Mouse (Mus musculus) embryonic facial prominence, embryonic 12.5 days (tissue): ENCODE measurements around the gene Tlr2. TPM values are rescaled to one million over a fixed set of nuclear protein-coding genes. Genes with fewer than 3 reads are reported as not detected.
A peak's percentile ranks its signal among the peaks of the same experiment; 100 is the strongest.
"Not testable (repeated sequence)": the region's sequence is repeated elsewhere in the genome, so short reads cannot be mapped to it uniquely, and the experiment has no call there.

Experiments
- ATAC-seq: fragments of 200-750 bp; cut with Nextera tagmentation; 2 replicates; pipeline ENCODE4 v1.8.0; 2017; ENCODE audit not compliant: insufficient number of reproducible peaks, insufficient read depth, low FRiP score, low TSS enrichment
- H3K27ac ChIP-seq: fragments of 300-500 bp; sonication (generic); 2 replicates; pipeline ENCODE4 v1.5.1; 2016; ENCODE audit warnings: mild to moderate bottlenecking
- H3K27me3 ChIP-seq: fragments of 300-500 bp; sonication (generic); 2 replicates; pipeline ENCODE4 v1.6.1; 2016; ENCODE audit warnings: mild to moderate bottlenecking, moderate library complexity
- H3K36me3 ChIP-seq: fragments of 300-500 bp; sonication (generic); 2 replicates; pipeline ENCODE4 v1.6.1; 2016; ENCODE audit warnings: mild to moderate bottlenecking
- H3K4me1 ChIP-seq: fragments of 300-500 bp; sonication (generic); 2 replicates; pipeline ENCODE4 v1.6.1; 2016
- H3K4me2 ChIP-seq: fragments of 300-500 bp; sonication (generic); replicated peaks from 2 replicates; pipeline ENCODE4 v1.6.1; 2016; ENCODE audit warnings: mild to moderate bottlenecking, moderate library complexity
- H3K4me3 ChIP-seq: fragments of 300-500 bp; sonication (generic); 2 replicates; pipeline ENCODE4 v1.5.1; 2016; ENCODE audit warnings: mild to moderate bottlenecking
- H3K9ac ChIP-seq: fragments of 300-500 bp; sonication (generic); 2 replicates; pipeline ENCODE4 v1.6.1; 2016; ENCODE audit warnings: mild to moderate bottlenecking, moderate library complexity
- H3K9me3 ChIP-seq: fragments of 300-500 bp; sonication (generic); 2 replicates; pipeline ENCODE4 v1.6.1; 2016; ENCODE audit warnings: mild to moderate bottlenecking, moderate library complexity
- WGBS: fragments of 180-500 bp; shearing (Covaris S2); methylation state at CpG from one replicate; pipeline ENCODE4 v1.1.7; 2016; 5-methylcytosine and 5-hydroxymethylcytosine counted together
- polyA plus RNA-seq: library from polyadenylated mRNA; unstranded; fragments of >200 nt; fragmentation: Nextera tagmentation; extraction: Ambion mirVana; gene quantifications from 2 replicates; pipeline ENCODE4 v1.2.1, GENCODE M21; 2016

Tlr2 gene
- polyA plus RNA-seq = 4.2 and 4.6 TPM in 2 replicates

GRCm38 (mm10) chr3:83841095-83841850, at the start of gene Tlr2:
Gene Tlr2, minus strand, starts transcription at chr3:83841767.
- Histone ChIP-seq H3K27ac (no peak within 1 kb of the TSS), H3K9ac (peak within 1 kb of the TSS; percentile 66), H3K36me3 (no peaks in the 10 kb centered on the region), H3K27me3 (no peaks in the 10 kb centered on the region; the same call in 1 of the 2 replicates), H3K4me1 (no peaks in the 10 kb centered on the region), H3K9me3 (no peaks in the 10 kb centered on the region), H3K4me2 (peak within 1 kb of the TSS; percentile 92), H3K4me3 (peak within 1 kb of the TSS; percentile 61)
- peak; percentile 74 for ATAC-seq
- WGBS = 2% methylated on average over 35 of the region's 35 CpGs

DNA sequence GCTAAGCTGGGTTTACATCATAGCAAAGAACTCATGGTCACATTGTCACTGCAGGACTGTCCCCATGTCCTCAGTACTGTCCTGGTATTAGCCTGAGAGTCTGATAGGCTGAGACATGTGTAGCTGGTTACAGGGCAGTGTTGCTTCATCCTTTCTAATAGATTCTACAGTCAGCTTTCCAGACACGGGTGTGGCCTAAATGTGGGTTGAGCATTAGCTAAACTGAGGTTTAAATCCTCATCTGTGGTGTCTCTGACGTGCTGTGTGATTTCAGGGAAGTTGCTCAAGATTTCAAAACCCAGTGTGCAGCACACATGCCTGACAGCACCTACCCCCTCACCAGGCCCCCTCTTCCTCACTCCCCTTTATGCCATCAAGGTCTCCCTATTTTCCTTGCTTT, 43.6 kb upstream of the Tlr2 start:
- Histone ChIP-seq H3K4me2 (no peak overlapping the region), H3K27ac (no peak overlapping the region), H3K9ac (no peak overlapping the region), H3K4me1 (no peaks in the 10 kb centered on the region), H3K4me3 (no peak overlapping the region), H3K9me3 (no peaks in the 10 kb centered on the region), H3K36me3 (no peaks in the 10 kb centered on the region), H3K27me3 (no peaks in the 10 kb centered on the region)
- WGBS = 72% methylated on average over 2 of the region's 2 CpGs
- ATAC-seq = no peak

- not testable (repeated sequence) for H3K9ac ChIP-seq, H3K4me2 ChIP-seq, H3K36me3 ChIP-seq, H3K4me3 ChIP-seq, H3K9me3 ChIP-seq, H3K27ac ChIP-seq, ATAC-seq, H3K27me3 ChIP-seq, H3K4me1 ChIP-seq
- 89% methylated on average over 5 of the region's 5 CpGs for WGBS
Measured at GRCm38 (mm10) chr3:83879261-83880050, 37.9 kb upstream of the Tlr2 start.

- Histone ChIP-seq H3K4me3 (no peak overlapping the region), H3K9ac (no peak overlapping the region), H3K4me1 (no peaks in the 10 kb centered on the region), H3K27ac (no peak overlapping the region), H3K9me3 (no peaks in the 10 kb centered on the region), H3K36me3 (no peaks in the 10 kb centered on the region), H3K27me3 (no peaks in the 10 kb centered on the region), H3K4me2 (no peak overlapping the region)
- no peak for ATAC-seq
- 90% methylated on average over 4 of the region's 4 CpGs for WGBS
Measured at GRCm38 (mm10) chr3:83878801-83879200, 37.2 kb upstream of the Tlr2 start.

GRCm38 (mm10) chr3:83876299-83876698, 34.7 kb upstream of the Tlr2 start:
- ATAC-seq = no peak
- Histone ChIP-seq H3K9ac (no peak overlapping the region), H3K4me3 (no peak overlapping the region), H3K9me3 (no peaks in the 10 kb centered on the region; the same call in 1 of the 2 replicates), H3K4me2 (no peak overlapping the region), H3K27ac (no peak overlapping the region), H3K4me1 (no peaks in the 10 kb centered on the region), H3K36me3 (no peaks in the 10 kb centered on the region), H3K27me3 (no peaks in the 10 kb centered on the region)
- 73% methylated on average over 4 of the region's 4 CpGs for WGBS

DNA sequence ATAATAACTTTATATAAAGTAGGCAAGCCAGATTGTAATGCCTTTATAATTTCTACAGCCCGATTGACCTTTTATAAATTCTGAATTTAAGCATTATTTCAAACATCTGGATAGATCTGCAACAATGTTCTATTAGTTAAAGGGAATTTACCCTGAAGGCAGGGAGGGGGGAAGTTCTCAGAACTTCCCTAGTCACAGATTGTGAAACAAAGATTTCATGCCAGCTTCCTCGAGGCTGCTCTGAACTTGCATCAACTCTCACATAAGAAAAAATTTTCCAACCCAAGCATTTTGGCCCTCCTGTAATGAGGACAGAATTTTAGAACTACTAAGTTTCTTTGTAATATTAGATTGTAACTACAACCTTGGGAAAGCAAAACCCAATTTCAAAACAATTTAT, 33.5 kb upstream of the Tlr2 start:
- H3K4me2 ChIP-seq, H3K9ac ChIP-seq, H3K4me1 ChIP-seq, H3K27me3 ChIP-seq, H3K4me3 ChIP-seq, H3K27ac ChIP-seq, ATAC-seq, H3K36me3 ChIP-seq, H3K9me3 ChIP-seq: not testable (repeated sequence)
- 73% methylated on average over 2 of the region's 2 CpGs for WGBS

DNA sequence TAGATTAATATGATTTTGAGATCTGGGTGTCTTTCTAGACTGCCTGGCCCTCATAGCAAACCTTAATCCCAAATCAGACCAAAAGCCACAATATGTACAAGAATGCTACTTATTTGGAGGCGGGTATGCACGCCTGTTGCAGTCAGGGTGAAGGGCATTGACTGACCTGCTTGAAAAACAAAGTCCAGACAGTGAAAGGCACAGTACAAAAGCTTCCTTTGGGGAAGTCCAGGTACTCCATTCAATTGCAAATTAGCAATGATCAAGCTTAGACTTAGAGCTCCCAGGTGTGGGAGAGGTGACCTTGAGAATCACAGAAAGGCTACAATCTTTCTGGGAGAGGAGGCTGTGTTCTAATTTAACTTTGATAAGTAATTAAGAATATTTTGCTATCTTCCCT, 31.3 kb upstream of the Tlr2 start:
- not testable (repeated sequence) for H3K9ac ChIP-seq, H3K4me1 ChIP-seq
- WGBS = 82% methylated on average over 2 of the region's 2 CpGs

GRCm38 (mm10) chr3:83871962-83872361, 30.4 kb upstream of the Tlr2 start:
- H3K4me2 ChIP-seq, H3K9me3 ChIP-seq, H3K9ac ChIP-seq, H3K36me3 ChIP-seq, H3K27me3 ChIP-seq, ATAC-seq, H3K27ac ChIP-seq, H3K4me1 ChIP-seq, H3K4me3 ChIP-seq: not testable (repeated sequence)
- 91% methylated on average over 4 of the region's 4 CpGs for WGBS

More for the DNA sequence above, 31.3 kb upstream of the Tlr2 start:
- H3K36me3 ChIP-seq, ATAC-seq, H3K4me3 ChIP-seq, H3K9me3 ChIP-seq, H3K27me3 ChIP-seq, H3K4me2 ChIP-seq, H3K27ac ChIP-seq: not testable (repeated sequence)

GRCm38 (mm10) chr3:83871559-83871958, 30.0 kb upstream of the Tlr2 start:
- H3K4me3 ChIP-seq, H3K27ac ChIP-seq, H3K36me3 ChIP-seq, ATAC-seq, H3K27me3 ChIP-seq, H3K9ac ChIP-seq, H3K9me3 ChIP-seq, H3K4me1 ChIP-seq, H3K4me2 ChIP-seq: not testable (repeated sequence)
- 85% methylated on average over 7 of the region's 7 CpGs for WGBS

DNA sequence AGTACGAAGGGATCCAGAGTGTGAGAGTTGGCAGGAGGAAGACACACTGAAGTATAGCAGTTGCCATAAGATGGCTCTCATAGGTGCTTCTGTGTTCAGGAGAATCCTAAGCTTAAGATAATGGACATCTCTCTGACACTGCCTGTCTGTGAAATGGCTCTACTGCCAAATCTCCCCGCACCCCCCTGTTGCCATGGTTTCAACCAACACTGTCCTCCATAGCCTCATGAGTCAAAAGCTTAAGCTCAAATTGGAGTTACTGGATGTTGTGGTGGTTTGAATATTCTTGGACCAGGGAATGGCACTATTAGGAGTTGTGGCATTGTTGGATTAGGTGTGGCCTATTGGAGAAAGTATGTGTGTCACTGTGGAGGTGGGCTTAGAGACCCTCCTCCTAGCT, 28.2 kb upstream of the Tlr2 start:
- no peak overlapping the region for H3K4me2 ChIP-seq
- no peak overlapping the region for H3K4me3 ChIP-seq
- H3K36me3 ChIP-seq = no peaks in the 10 kb centered on the region
- H3K9me3 ChIP-seq = no peaks in the 10 kb centered on the region; the same call in 1 of the 2 replicates
- no peaks in the 10 kb centered on the region for H3K4me1 ChIP-seq
- no peaks in the 10 kb centered on the region for H3K27me3 ChIP-seq
- no peak for ATAC-seq
- WGBS = 94% methylated on average over 2 of the region's 2 CpGs
- no peak overlapping the region for H3K27ac ChIP-seq
- H3K9ac ChIP-seq = no peak overlapping the region

DNA sequence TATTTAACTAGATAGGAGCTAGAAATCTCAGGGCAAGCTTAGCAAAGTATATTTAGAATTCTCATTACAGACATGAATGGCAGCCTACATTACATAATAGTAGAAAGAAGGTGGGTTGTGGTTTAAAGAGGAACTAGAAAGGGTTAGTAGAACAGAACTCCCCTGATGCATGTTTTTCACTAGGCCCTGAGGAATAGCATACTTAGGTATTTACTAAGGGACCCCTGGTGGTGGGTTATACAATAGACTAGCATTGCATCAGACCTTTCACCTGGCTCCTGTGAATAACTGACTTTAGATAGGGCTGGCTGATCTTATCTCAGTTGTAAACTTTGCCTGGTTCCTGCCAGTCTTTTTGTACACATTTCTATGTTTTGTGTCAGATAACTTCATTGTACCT, 25.5 kb upstream of the Tlr2 start:
- H3K9me3 ChIP-seq, H3K27me3 ChIP-seq, ATAC-seq, H3K9ac ChIP-seq, H3K27ac ChIP-seq, H3K4me1 ChIP-seq, H3K4me3 ChIP-seq, H3K36me3 ChIP-seq, H3K4me2 ChIP-seq: not testable (repeated sequence)

DNA sequence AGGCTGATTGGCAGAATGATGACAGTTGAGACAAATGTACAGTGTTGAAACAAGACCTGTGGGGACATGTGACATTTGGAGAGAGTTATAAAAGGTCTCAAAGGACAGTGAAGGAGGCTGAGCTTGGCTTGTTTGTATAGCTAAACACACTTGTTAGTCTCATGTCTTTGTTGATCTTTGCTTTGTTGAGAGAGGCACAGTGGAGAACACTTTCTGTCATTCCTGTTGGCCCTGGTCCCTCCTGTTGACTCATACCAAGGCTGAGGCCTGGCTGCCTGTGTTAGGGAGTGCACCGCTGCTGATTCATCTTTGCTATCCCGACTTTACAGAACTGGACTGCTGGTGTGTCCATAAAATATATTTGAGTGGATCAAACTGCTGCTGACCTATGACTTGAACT, 23.6 kb upstream of the Tlr2 start:
- no peaks in the 10 kb centered on the region for H3K4me1 ChIP-seq
- H3K9me3 ChIP-seq = no peaks in the 10 kb centered on the region
- no peak overlapping the region for H3K4me2 ChIP-seq
- ATAC-seq = no peak
- no peak overlapping the region for H3K4me3 ChIP-seq
- no peaks in the 10 kb centered on the region for H3K27me3 ChIP-seq
- no peak overlapping the region for H3K27ac ChIP-seq
- no peak overlapping the region for H3K9ac ChIP-seq
- 90% methylated on average over 2 of the region's 2 CpGs for WGBS
- H3K36me3 ChIP-seq = no peaks in the 10 kb centered on the region
